Mouse (Mus musculus) kidney, adult 2 months (tissue): Measurements from ENCODE around the gene Syne4. TPM values are rescaled to one million over a fixed set of nuclear protein-coding genes. Genes with fewer than 3 reads are reported as not detected.

Source experiments
- DNase-seq: peaks from one replicate; pipeline ENCODE4 v3.0.0; 2021
- H3K27ac ChIP-seq: fragments of 200-500 bp; 2 replicates; pipeline ENCODE4 v1.5.1; 2012; ENCODE audit warnings: low read depth, low read length, control low read depth, inconsistent platforms; ENCODE audit not compliant: insufficient read depth
- H3K27me3 ChIP-seq: fragments of 200-500 bp; replicated peaks from 2 replicates; pipeline ENCODE4 v1.6.1; 2012; ENCODE audit warnings: mild to moderate bottlenecking, moderate library complexity, low read length, inconsistent platforms; ENCODE audit not compliant: control insufficient read depth, insufficient read depth
- H3K36me3 ChIP-seq: fragments of 200-500 bp; 2 replicates; pipeline ENCODE4 v1.6.1; 2012; ENCODE audit warnings: mild to moderate bottlenecking, moderate library complexity, low read length, inconsistent platforms; ENCODE audit not compliant: control insufficient read depth, insufficient read depth
- H3K4me1 ChIP-seq: fragments of 200-500 bp; 2 replicates; pipeline ENCODE4 v1.6.1; 2011; ENCODE audit warnings: low read length; ENCODE audit not compliant: control insufficient read depth, insufficient read depth
- H3K4me3 ChIP-seq: fragments of 200-500 bp; 2 replicates; pipeline ENCODE4 v1.5.1; 2011; ENCODE audit warnings: mild to moderate bottlenecking, low read depth, low read length, control low read depth; ENCODE audit not compliant: insufficient read depth
- CTCF ChIP-seq: fragments of 200-500 bp; conservative IDR thresholded peaks from 2 replicates; pipeline ENCODE4 v1.5.1; 2011; ENCODE audit warnings: low read depth, mild to moderate bottlenecking, control low read depth, low read length, moderate library complexity, mixed read lengths; ENCODE audit not compliant: insufficient read depth, insufficient read length
- POLR2A ChIP-seq: fragments of 200-500 bp; IDR thresholded peaks from one replicate; pipeline ENCODE4 v1.6.1; 2011; ENCODE audit warnings: low read depth, low read length, control low read depth
- WGBS: fragments of 180-500 bp; shearing (Covaris S2); methylation state at CpG from one replicate; pipeline ENCODE4 v1.1.7; 2018; 5-methylcytosine and 5-hydroxymethylcytosine counted together
- polyA plus RNA-seq: library from polyadenylated mRNA; depleted of rRNA; stranded (reverse); fragments of >200 nt; gene quantifications from 2 replicates; pipeline ENCODE4 v1.2.3, GENCODE M21; 2012

Gene Syne4
- polyA plus RNA-seq, 1 experiment = 162 TPM

GRCm38 (mm10) chr7:30322865-30323264, 8.3 kb downstream of the Syne4 start:
- 17% methylated on average over 6 of the region's 6 CpGs for WGBS
- Histone ChIP-seq H3K36me3 (no peaks in the 10 kb centered on the region), H3K27ac (peak overlapping the region; percentile 92), H3K4me1 (peaks cover 25% of the 10 kb centered on the region; the same call in 1 of the 2 replicates), H3K27me3 (no peaks in the 10 kb centered on the region), H3K4me3 (peak overlapping the region; percentile 47)
- DNase-seq = no peak
- no peak for TF ChIP-seq POLR2A

GRCm38 (mm10) chr7:30323795-30324194, 9.2 kb downstream of the Syne4 start, which contains the start of gene Sdhaf1:
Sdhaf1 (minus strand) TSS chr7:30323895.
- WGBS = 81% methylated on average over 3 of the region's 3 CpGs
- no peak for TF ChIP-seq POLR2A
- TF ChIP-seq CTCF = no peak
- Histone ChIP-seq H3K27ac (peak within 1 kb of the TSS; percentile 92), H3K4me3 (peak within 1 kb of the TSS; percentile 47; the same call in 1 of the 2 replicates), H3K4me1 (peaks cover 19% of the 10 kb centered on the region; the same call in 1 of the 2 replicates), H3K36me3 (no peaks in the 10 kb centered on the region), H3K27me3 (no peaks in the 10 kb centered on the region)
- DNase-seq = no peak

GRCm38 (mm10) chr7:30324300-30324944, 9.8 kb downstream of the Syne4 start:
- no peaks in the 10 kb centered on the region for H3K27me3 ChIP-seq
- H3K27ac ChIP-seq = no peak overlapping the region
- no peak for DNase-seq
- TF ChIP-seq CTCF (no peak), POLR2A (no peak)
- H3K4me1 ChIP-seq = peaks cover 18% of the 10 kb centered on the region; the same call in 1 of the 2 replicates
- H3K4me3 ChIP-seq = no peak overlapping the region
- WGBS = 89% methylated on average over 5 of the region's 5 CpGs
- no peaks in the 10 kb centered on the region for H3K36me3 ChIP-seq

- no peak for TF ChIP-seq POLR2A
- TF ChIP-seq CTCF = peak; percentile 54
- Histone ChIP-seq H3K4me1 (peaks cover 16% of the 10 kb centered on the region; the same call in 1 of the 2 replicates), H3K27me3 (no peaks in the 10 kb centered on the region), H3K36me3 (no peaks in the 10 kb centered on the region), H3K27ac (no peak overlapping the region), H3K4me3 (no peak overlapping the region)
- WGBS = 67% methylated on average over 2 of the region's 2 CpGs
- DNase-seq = peak; percentile 61
Observed at GRCm38 (mm10) chr7:30325364-30325763, 10.8 kb downstream of the Syne4 start.

- Histone ChIP-seq H3K36me3 (no peaks in the 10 kb centered on the region), H3K4me1 (peaks cover 8% of the 10 kb centered on the region; the same call in 1 of the 2 replicates), H3K27ac (no peak overlapping the region), H3K4me3 (no peak overlapping the region), H3K27me3 (no peaks in the 10 kb centered on the region)
- no peak for DNase-seq
- TF ChIP-seq POLR2A (no peak), CTCF (no peak)
Observed at GRCm38 (mm10) chr7:30326427-30326826, 11.8 kb downstream of the Syne4 start.

GRCm38 (mm10) chr7:30327140-30327539, 12.5 kb downstream of the Syne4 start:
- Histone ChIP-seq H3K36me3 (no peaks in the 10 kb centered on the region), H3K27ac (no peak overlapping the region), H3K4me1 (peaks cover 8% of the 10 kb centered on the region; the same call in 1 of the 2 replicates), H3K4me3 (no peak overlapping the region), H3K27me3 (no peaks in the 10 kb centered on the region)
- peak; percentile 75 for DNase-seq
- 28% methylated on average over 15 of the region's 15 CpGs for WGBS
- TF ChIP-seq CTCF (no peak), POLR2A (no peak)

- DNase-seq = no peak
- no peak overlapping the region for H3K27ac ChIP-seq
- no peak overlapping the region for H3K4me3 ChIP-seq
- TF ChIP-seq CTCF = no peak
- no peak for TF ChIP-seq POLR2A
- WGBS = 56% methylated on average over 10 of the region's 10 CpGs
- no peaks in the 10 kb centered on the region for H3K27me3 ChIP-seq
- H3K4me1 ChIP-seq = 0 out of 2 replicates have a peak, but pooled peaks cover 2% of the 10 kb centered on the region
- no peaks in the 10 kb centered on the region for H3K36me3 ChIP-seq
Observed at GRCm38 (mm10) chr7:30328379-30328778, 13.8 kb downstream of the Syne4 start.
